Mouse (Mus musculus): ENCODE data around the gene Syt3. TPM values are rescaled to one million over a fixed set of nuclear protein-coding genes. Genes with fewer than 3 reads are reported as not detected.

Syt3 gene
- polyA plus RNA-seq, 1 experiment from 2014 or later, result 1.5 TPM

GRCm38 (mm10) chr7:44445528-44445923 lies 61.6 kb downstream of the Syt3 start:
- ATAC-seq (ENCODE audit: insufficient read depth, low FRiP score), result no peak

GRCm38 (mm10) chr7:44446070-44446855 lies 62.4 kb downstream of the Syt3 start:
- 34% methylated on average over 12 of the region's 12 CpGs for WGBS

More at GRCm38 (mm10) chr7:44445528-44445923, 61.6 kb downstream of the Syt3 start:
- H3K4me2 ChIP-seq (ENCODE audit: low read depth, low read length), result no peak overlapping the region
- H3K9me3 ChIP-seq (replicated peaks; ENCODE audit: control insufficient read depth, low read length), result no peaks in the 10 kb centered on the region
- no peak overlapping the region for H3K9ac ChIP-seq (ENCODE audit: low read length)
- H3K4me3 ChIP-seq (replicated peaks; ENCODE audit: low read length), result no peak overlapping the region
- H3K36me3 ChIP-seq (ENCODE audit: control insufficient read depth, insufficient read depth, low read length), result no peaks in the 10 kb centered on the region
- WGBS, result 14% methylated on average over 7 of the region's 7 CpGs
- no peaks in the 10 kb centered on the region for H3K4me1 ChIP-seq (ENCODE audit: control insufficient read depth, insufficient read depth, low read length)
- no peak overlapping the region for H3K27ac ChIP-seq (ENCODE audit: low read length)
- H3K27me3 ChIP-seq (ENCODE audit: control insufficient read depth, insufficient read depth, low read length), result peaks cover 60% of the 10 kb centered on the region

More at GRCm38 (mm10) chr7:44446070-44446855, 62.4 kb downstream of the Syt3 start:
- Histone ChIP-seq H3K27me3 (ENCODE audit: control insufficient read depth, insufficient read depth, low read length) (peaks cover 53% of the 10 kb centered on the region), H3K9me3 (replicated peaks; ENCODE audit: control insufficient read depth, low read length) (no peaks in the 10 kb centered on the region), H3K9ac (ENCODE audit: low read length) (no peak overlapping the region), H3K36me3 (ENCODE audit: control insufficient read depth, insufficient read depth, low read length) (no peaks in the 10 kb centered on the region), H3K27ac (ENCODE audit: low read length) (no peak overlapping the region), H3K4me3 (replicated peaks; ENCODE audit: low read length) (no peak overlapping the region), H3K4me1 (ENCODE audit: control insufficient read depth, insufficient read depth, low read length) (no peaks in the 10 kb centered on the region), H3K4me2 (ENCODE audit: low read depth, low read length) (no peak overlapping the region)
- ATAC-seq (ENCODE audit: insufficient read depth, low FRiP score), result no peak

Other genes with a start within 250 kb of the Syt3 start
- gene Klk1b16, start 247.3 kb upstream of the Syt3 start, polyA plus RNA-seq (2015; fragmentation: Nextera tagmentation; extraction: Ambion mirVana), result 0.25 TPM in 1 of 2 replicates, not detected in the other
- gene Klk1b24, start 195.9 kb upstream of the Syt3 start, polyA plus RNA-seq (2015; fragmentation: Nextera tagmentation; extraction: Ambion mirVana), result 0.41 TPM in 1 of 2 replicates, not detected in the other
- 0.61 TPM in 2 replicates for gene Klk1b3, start 185.9 kb upstream of the Syt3 start, polyA plus RNA-seq (2015; fragmentation: Nextera tagmentation; extraction: Ambion mirVana)
- 0.72 and 0.90 TPM in 2 replicates for gene Klk1b4, start 176.7 kb upstream of the Syt3 start, polyA plus RNA-seq (2015; fragmentation: Nextera tagmentation; extraction: Ambion mirVana)
- 0.22 and 0.25 TPM in 2 replicates for gene Klk1b5, start 168.2 kb upstream of the Syt3 start, polyA plus RNA-seq (2015; fragmentation: Nextera tagmentation; extraction: Ambion mirVana)
- gene Klk1, start 158.7 kb upstream of the Syt3 start, polyA plus RNA-seq (2015; fragmentation: Nextera tagmentation; extraction: Ambion mirVana), result 30.6 and 59.7 TPM in 2 replicates
- 0.13 TPM in 1 of 2 replicates, not detected in the other for gene Gm36864, start 147.9 kb upstream of the Syt3 start, polyA plus RNA-seq (2015; fragmentation: Nextera tagmentation; extraction: Ambion mirVana)
- gene 1700028J19Rik, start 137.4 kb upstream of the Syt3 start, polyA plus RNA-seq (2015; fragmentation: Nextera tagmentation; extraction: Ambion mirVana), result 1.4 and 1.6 TPM in 2 replicates
- gene 2410002F23Rik, start 137.4 kb upstream of the Syt3 start, polyA plus RNA-seq (2015; fragmentation: Nextera tagmentation; extraction: Ambion mirVana), result 131 and 139 TPM in 2 replicates
- 0.27 TPM in 1 of 2 replicates, not detected in the other for gene Acp4, start 126.7 kb upstream of the Syt3 start, polyA plus RNA-seq (2015; fragmentation: Nextera tagmentation; extraction: Ambion mirVana)
- not detected in 2 replicates for gene Gm15517, start 122.7 kb upstream of the Syt3 start, polyA plus RNA-seq (2015; fragmentation: Nextera tagmentation; extraction: Ambion mirVana)
- gene Clec11a, start 77.2 kb upstream of the Syt3 start, polyA plus RNA-seq (2015; fragmentation: Nextera tagmentation; extraction: Ambion mirVana), result 6.1 and 7.4 TPM in 2 replicates
- gene Shank1, start 73.8 kb upstream of the Syt3 start, polyA plus RNA-seq (2015; fragmentation: Nextera tagmentation; extraction: Ambion mirVana), result 1.7 TPM in 2 replicates
- gene 1700008O03Rik, start 1.7 kb downstream of the Syt3 start, polyA plus RNA-seq (2015; fragmentation: Nextera tagmentation; extraction: Ambion mirVana), result 0.84 and 1.2 TPM in 2 replicates
- gene Lrrc4b, start 44.9 kb downstream of the Syt3 start, polyA plus RNA-seq (2015; fragmentation: Nextera tagmentation; extraction: Ambion mirVana), result 0.31 and 0.52 TPM in 2 replicates
- 0.72 and 0.87 TPM in 2 replicates for gene Aspdh, start 81.3 kb downstream of the Syt3 start, polyA plus RNA-seq (2015; fragmentation: Nextera tagmentation; extraction: Ambion mirVana)
- 88.0 and 102 TPM in 2 replicates for gene Josd2, start 83.9 kb downstream of the Syt3 start, polyA plus RNA-seq (2015; fragmentation: Nextera tagmentation; extraction: Ambion mirVana)
- 69.9 and 80.7 TPM in 2 replicates for gene Emc10, start 112.4 kb downstream of the Syt3 start, polyA plus RNA-seq (2015; fragmentation: Nextera tagmentation; extraction: Ambion mirVana)
- 7.0 and 8.2 TPM in 2 replicates for gene Fam71e1, start 112.5 kb downstream of the Syt3 start, polyA plus RNA-seq (2015; fragmentation: Nextera tagmentation; extraction: Ambion mirVana)
- 0.41 and 1.8 TPM in 2 replicates for gene Mybpc2, start 140.6 kb downstream of the Syt3 start, polyA plus RNA-seq (2015; fragmentation: Nextera tagmentation; extraction: Ambion mirVana)
- gene Spib, start 148.0 kb downstream of the Syt3 start, polyA plus RNA-seq (2015; fragmentation: Nextera tagmentation; extraction: Ambion mirVana), result 0.52 and 0.76 TPM in 2 replicates
- 70.3 and 72.8 TPM in 2 replicates for gene Pold1, start 164.7 kb downstream of the Syt3 start, polyA plus RNA-seq (2015; fragmentation: Nextera tagmentation; extraction: Ambion mirVana)
- gene Nr1h2, start 169.8 kb downstream of the Syt3 start, polyA plus RNA-seq (2015; fragmentation: Nextera tagmentation; extraction: Ambion mirVana), result 62.0 and 68.6 TPM in 2 replicates
- gene Napsa, start 188.3 kb downstream of the Syt3 start, polyA plus RNA-seq (2015; fragmentation: Nextera tagmentation; extraction: Ambion mirVana), result 3.7 and 5.4 TPM in 2 replicates
- 0.16 and 0.26 TPM in 2 replicates for gene Kcnc3, start 206.6 kb downstream of the Syt3 start, polyA plus RNA-seq (2015; fragmentation: Nextera tagmentation; extraction: Ambion mirVana)